Mouse (Mus musculus) CH12.LX (cell line): ENCODE results near the gene Mex3d. TPM values are rescaled to one million over a fixed set of nuclear protein-coding genes. Genes with fewer than 3 reads are reported as not detected.
A peak's percentile ranks its signal among the peaks of the same experiment; 100 is the strongest.

Experiments
- DNase-seq: peaks from one replicate; pipeline ENCODE4 v3.0.0-alpha.2; 2013; ENCODE audit errors: extremely low read depth
- H3K27ac ChIP-seq: 2 replicates; pipeline ENCODE4 v1.5.1; 2012; ENCODE audit warnings: low read depth, mild to moderate bottlenecking, control low read depth, moderate library complexity; ENCODE audit not compliant: insufficient read depth
- H3K27me3 ChIP-seq: replicated peaks from 2 replicates; pipeline ENCODE3; 2012; ENCODE audit warnings: inconsistent platforms
- H3K36me3 ChIP-seq, 2 experiments: replicated peaks in 1 of 2; 2 replicates each; pipeline versions ENCODE3 to v1.6.1; 2012; ENCODE audit warnings: inconsistent platforms in 1 of 2, low read length in 1 of 2, mild to moderate bottlenecking in 1 of 2, mixed read lengths in 1 of 2, moderate library complexity in 1 of 2; ENCODE audit not compliant: control insufficient read depth in 1 of 2, insufficient read depth in 1 of 2
- H3K4me1 ChIP-seq, 2 experiments: 2 replicates each; pipeline ENCODE4 v1.6.1; 2012; ENCODE audit warnings: inconsistent platforms in 1 of 2, moderate library complexity in 1 of 2; ENCODE audit not compliant: insufficient read depth in 2 of 2, control insufficient read depth in 1 of 2
- H3K4me2 ChIP-seq: 2 replicates; pipeline ENCODE4 v1.6.1; 2012; ENCODE audit warnings: low read depth, mild to moderate bottlenecking, control low read depth; ENCODE audit not compliant: poor library complexity, insufficient read depth, severe bottlenecking
- H3K4me3 ChIP-seq, 3 experiments: fragments of 150-350 bp in 1 of 3; sonication (generic) in 1 of 3; replicated peaks in 1 of 3; 2 replicates each; pipeline versions ENCODE3 to v1.5.1; 2011 to 2012; ENCODE audit warnings: low read depth in 2 of 3, low read length in 2 of 3, mild to moderate bottlenecking in 2 of 3, moderate library complexity in 2 of 3, control low read depth in 1 of 3, improper control_type of control experiment in 1 of 3, inconsistent platforms in 1 of 3, mixed read lengths in 1 of 3; ENCODE audit not compliant: poor library complexity in 1 of 3
- H3K79me2 ChIP-seq: replicated peaks from 2 replicates; pipeline ENCODE4 v1.6.1; 2012; ENCODE audit warnings: mild to moderate bottlenecking, moderate library complexity; ENCODE audit not compliant: control insufficient read depth, poor library complexity, insufficient read depth, severe bottlenecking; ENCODE audit errors: extremely low read depth
- H3K9ac ChIP-seq: 2 replicates; pipeline ENCODE4 v1.6.1; 2012; ENCODE audit warnings: low read depth, mild to moderate bottlenecking, control low read depth, moderate library complexity; ENCODE audit not compliant: insufficient read depth
- H3K9me3 ChIP-seq: replicated peaks from 2 replicates; pipeline ENCODE3; 2012; ENCODE audit warnings: low read length, inconsistent platforms, mixed read lengths
- BHLHE40 ChIP-seq: IDR thresholded peaks from 2 replicates; pipeline ENCODE4 v1.6.1; 2011; ENCODE audit warnings: mild to moderate bottlenecking, low read depth, low read length, improper control_type of control experiment
- CHD1 ChIP-seq: IDR thresholded peaks from 2 replicates; pipeline ENCODE4 v1.6.1; 2012; ENCODE audit warnings: low read depth, low read length, improper control_type of control experiment, inconsistent platforms
- CHD2 ChIP-seq: IDR thresholded peaks from 2 replicates; pipeline ENCODE4 v1.6.1; 2011; ENCODE audit warnings: low read length, improper control_type of control experiment
- GABPA ChIP-seq: IDR thresholded peaks from 2 replicates; pipeline ENCODE4 v1.6.1; 2012; ENCODE audit warnings: low read depth, low read length, improper control_type of control experiment, inconsistent platforms; ENCODE audit not compliant: insufficient replicate concordance
- KAT2A ChIP-seq: IDR thresholded peaks from 2 replicates; pipeline ENCODE4 v1.6.1; 2012; ENCODE audit warnings: low read length, improper control_type of control experiment, inconsistent platforms; ENCODE audit not compliant: insufficient replicate concordance
- MYC ChIP-seq: IDR thresholded peaks from 2 replicates; pipeline ENCODE4 v1.6.1; 2011; ENCODE audit warnings: low read depth, mild to moderate bottlenecking, improper control_type of control experiment, low read length
- RAD21 ChIP-seq: IDR thresholded peaks from 2 replicates; pipeline ENCODE4 v1.6.1; 2011; ENCODE audit warnings: low read depth, mild to moderate bottlenecking, low read length, improper control_type of control experiment, moderate library complexity
- SIN3A ChIP-seq: IDR thresholded peaks from 2 replicates; pipeline ENCODE4 v1.6.1; 2012; ENCODE audit warnings: low read length, improper control_type of control experiment, inconsistent platforms
- SMC3 ChIP-seq: IDR thresholded peaks from 2 replicates; pipeline ENCODE4 v1.6.1; 2011; ENCODE audit warnings: low read depth, low read length, improper control_type of control experiment
- TCF12 ChIP-seq: IDR thresholded peaks from 2 replicates; pipeline ENCODE4 v1.6.1; 2014; ENCODE audit warnings: low read depth, mild to moderate bottlenecking, inconsistent platforms, low read length, improper control_type of control experiment
- ZC3H11A ChIP-seq: IDR thresholded peaks from 2 replicates; pipeline ENCODE4 v1.6.1; 2012; ENCODE audit warnings: low read depth, mild to moderate bottlenecking, inconsistent platforms, low read length, improper control_type of control experiment
- ZMIZ1 ChIP-seq: IDR thresholded peaks from 2 replicates; pipeline ENCODE4 v1.6.1; 2012; ENCODE audit warnings: low read depth, mild to moderate bottlenecking, inconsistent platforms, low read length, improper control_type of control experiment
- dilution Hi-C: fragments of 300-500 bp; cut with MboI; formaldehyde crosslinking; loops from 2 replicates; pipeline ENCODE4 v1.14.3; 2020; ENCODE audit warnings: low sequenced_read_pairs; ENCODE audit not compliant: extremely low pct_unique_long_range_greater_than_20kb, extremely low pct_ligation_motif_present
- in situ Hi-C: fragments of 300-500 bp; cut with MboI; formaldehyde crosslinking; loops from 3 replicates; pipeline ENCODE4 v1.14.3; 2019; ENCODE audit warnings: low sequenced_read_pairs, low pct_ligation_motif_present, low pct_unique_long_range_greater_than_20kb, mixed read lengths
- polyA plus RNA-seq: library from polyadenylated mRNA; unstranded; fragments of >175 nt; gene quantifications from 2 replicates; pipeline ENCODE4 v1.2.1, GENCODE M21; 2012; ENCODE audit warnings: low read depth; ENCODE audit not compliant: insufficient read length
- total RNA-seq, 2 experiments: library from RNA; depleted of rRNA; stranded (reverse); fragments of 300-350 nt in 1 of 2; fragments of >200 nt in 1 of 2; gene quantifications; 2 replicates each; pipeline ENCODE4 v1.2.3; 2012 to 2014

Gene Mex3d
- total and polyA plus RNA-seq, 3 experiments: 5.9 to 8.5 (median 6.6) TPM

GRCm38 (mm10) chr10:80397524-80398173 is 10.2 kb upstream of the Mex3d start (continued):
- TF ChIP-seq MYC (0 out of 2 replicates have a peak, but pooled peaks have one; percentile 15), KAT2A (no peak), ZMIZ1 (peak; percentile 81), GABPA (no peak), RAD21 (no peak), ZC3H11A (no peak), SMC3 (no peak)
- TF ChIP-seq, all 38 proteins: peak for 18

DNA sequence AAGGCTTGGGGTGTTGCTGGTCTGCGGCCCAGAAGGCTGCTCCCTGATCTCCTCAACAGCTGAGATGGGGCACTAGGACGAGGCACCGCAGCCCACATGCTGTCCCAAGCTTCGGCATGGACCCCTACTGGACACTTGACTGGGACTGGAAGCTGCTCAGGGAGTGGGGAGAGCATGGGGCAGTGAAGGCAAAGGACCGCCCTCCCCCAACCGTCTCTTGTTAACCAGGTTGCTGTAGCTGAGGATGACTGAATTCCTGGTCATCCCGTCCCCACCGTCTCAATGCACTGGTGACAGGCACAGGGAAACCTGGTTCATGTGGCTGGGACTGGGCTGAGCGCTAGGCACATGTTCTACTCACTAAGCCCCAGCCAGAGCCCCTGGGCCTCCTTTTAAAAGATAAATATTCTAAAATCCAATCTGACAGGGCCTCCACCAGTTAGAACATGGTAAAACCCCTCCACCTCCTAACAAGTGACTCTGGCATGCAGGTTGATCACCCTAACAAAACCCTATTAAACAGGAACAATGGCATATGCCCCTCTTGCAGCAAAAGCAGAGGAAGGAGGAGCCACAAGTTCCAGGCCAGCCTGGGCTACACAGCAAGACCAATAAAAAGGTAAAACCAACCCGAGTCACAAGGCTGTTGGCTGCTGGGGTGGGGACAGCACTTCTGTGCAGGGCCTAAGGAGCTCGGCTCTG is 9.5 kb upstream of the Mex3d start:
- peaks cover 18% of the 10 kb centered on the region for H3K79me2 ChIP-seq
- H3K9me3 ChIP-seq: no peaks in the 10 kb centered on the region
- peak overlapping the region; percentile 29 for H3K9ac ChIP-seq
- H3K4me1 ChIP-seq: peaks cover 18 to 54% of the 10 kb centered on the region in 2 experiments
- H3K4me2 ChIP-seq: peak overlapping the region; percentile 68
- peaks cover 46 to 58% of the 10 kb centered on the region in 2 experiments for H3K36me3 ChIP-seq
- dilution Hi-C loops: no loop called here
- peak overlapping the region; percentile 42 to 63 (median 60) for H3K4me3 ChIP-seq
- peak; percentile 50 for DNase-seq
- H3K27ac ChIP-seq: peak overlapping the region; percentile 98
- in situ Hi-C loops: no loop called here
- no peaks in the 10 kb centered on the region for H3K27me3 ChIP-seq
- no peak for TF ChIP-seq CHD2
- peak; percentile 12; the same call in 1 of the 2 replicates for TF ChIP-seq CHD1

DNA sequence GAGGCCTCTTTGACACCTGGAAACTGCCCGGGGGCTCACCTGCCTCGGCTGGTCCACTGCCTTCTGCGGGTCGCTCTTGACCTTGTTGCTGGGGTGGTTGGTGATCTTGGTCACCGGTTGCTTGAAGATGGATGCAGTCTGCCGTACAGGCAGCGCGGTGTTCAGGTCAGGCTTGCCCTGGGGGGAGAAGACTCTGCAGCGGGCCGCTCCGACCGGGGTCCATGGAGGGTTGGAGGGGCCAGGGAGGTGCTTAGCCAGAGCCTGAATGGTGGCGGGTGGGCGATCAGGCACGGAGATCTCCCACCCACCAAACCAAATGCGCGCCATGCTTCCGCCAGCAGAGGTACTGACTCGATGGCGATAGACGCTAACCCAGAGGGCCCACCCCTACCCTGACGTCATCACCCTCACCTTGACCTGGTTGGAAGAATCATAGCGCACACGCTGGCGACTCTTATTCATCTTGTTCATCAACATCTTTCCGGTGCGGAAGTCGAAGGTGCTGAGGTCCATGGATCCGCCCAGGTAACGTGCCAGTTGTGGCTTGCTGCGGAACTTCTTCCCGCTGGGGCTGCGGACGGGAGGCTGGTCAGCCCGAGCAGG is 7.7 kb upstream of the Mex3d start:
- no peak overlapping the region for H3K4me2 ChIP-seq
- no peaks in the 10 kb centered on the region for H3K27me3 ChIP-seq
- in situ Hi-C loops (no loop called here), dilution Hi-C loops (no loop called here)
- no peak for DNase-seq
- peaks cover 15 to 36% of the 10 kb centered on the region in 2 experiments for H3K4me1 ChIP-seq
- peaks cover 43 to 64% of the 10 kb centered on the region in 2 experiments for H3K36me3 ChIP-seq
- H3K9ac ChIP-seq: no peak overlapping the region
- peaks cover 18% of the 10 kb centered on the region for H3K79me2 ChIP-seq
- no peaks in the 10 kb centered on the region for H3K9me3 ChIP-seq
- TF ChIP-seq CHD1 (no peak), SIN3A (no peak), TCF12 (no peak), BHLHE40 (no peak)
- no peak overlapping the region for H3K27ac ChIP-seq
- no peak overlapping the region for H3K4me3 ChIP-seq
